Mouse (Mus musculus) megakaryocyte, adult 5-6 weeks (primary cell): ENCODE results near the gene Snx12. TPM values are rescaled to one million over a fixed set of nuclear protein-coding genes. Genes with fewer than 3 reads are reported as not detected.

ENCODE experiments used
- ATAC-seq: 2 replicates; pipeline ENCODE4 v1.8.0; 2016; ENCODE audit warnings: mild to moderate bottlenecking, inconsistent platforms; ENCODE audit not compliant: poor library complexity, severe bottlenecking
- total RNA-seq, 2 experiments: library from RNA; stranded (forward) in 1 of 2; stranded (reverse) in 1 of 2; fragments of 153-499, 151-499 nt in 1 of 2; fragments of 221-1000, 200-1000 nt in 1 of 2; gene quantifications; 2 replicates each; pipeline versions ENCODE4 v1.2.3 to v1.2.4; 2015 to 2017

The Snx12 gene
- total RNA-seq (2015) (32.4 and 36.3 TPM in 2 replicates), total RNA-seq (2017) (56.2 and 57.1 TPM in 2 replicates)

GRCm38 (mm10) chrX:101221834-101222795, at the start of gene Snx12:
Snx12 (minus strand) TSS chrX:101222563.
- ATAC-seq: peak; percentile 95

DNA sequence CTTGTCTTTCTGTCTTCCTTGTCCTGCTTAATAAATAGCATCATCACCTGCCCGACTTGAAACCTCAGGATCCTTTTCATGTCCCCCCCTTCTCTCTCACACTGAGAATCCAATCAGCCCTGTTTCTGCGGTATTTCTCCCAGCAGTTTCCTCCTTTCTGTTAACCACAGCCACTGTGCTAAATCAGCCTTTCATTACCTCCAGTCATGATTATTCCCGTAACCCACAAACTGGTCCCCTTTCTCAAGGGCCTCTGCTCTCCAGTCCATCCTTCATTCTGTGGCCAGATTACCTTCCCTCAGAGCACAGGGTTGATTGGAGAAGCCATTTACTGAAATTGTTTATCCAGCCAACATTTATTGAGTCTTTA, 46.4 kb upstream of the Snx12 start, which contains the start of gene Gm20489:
Gene Gm20489 (minus strand): TSS at position 269 of the 370 bp plus-strand sequence.
- ATAC-seq: peak; percentile 39

DNA sequence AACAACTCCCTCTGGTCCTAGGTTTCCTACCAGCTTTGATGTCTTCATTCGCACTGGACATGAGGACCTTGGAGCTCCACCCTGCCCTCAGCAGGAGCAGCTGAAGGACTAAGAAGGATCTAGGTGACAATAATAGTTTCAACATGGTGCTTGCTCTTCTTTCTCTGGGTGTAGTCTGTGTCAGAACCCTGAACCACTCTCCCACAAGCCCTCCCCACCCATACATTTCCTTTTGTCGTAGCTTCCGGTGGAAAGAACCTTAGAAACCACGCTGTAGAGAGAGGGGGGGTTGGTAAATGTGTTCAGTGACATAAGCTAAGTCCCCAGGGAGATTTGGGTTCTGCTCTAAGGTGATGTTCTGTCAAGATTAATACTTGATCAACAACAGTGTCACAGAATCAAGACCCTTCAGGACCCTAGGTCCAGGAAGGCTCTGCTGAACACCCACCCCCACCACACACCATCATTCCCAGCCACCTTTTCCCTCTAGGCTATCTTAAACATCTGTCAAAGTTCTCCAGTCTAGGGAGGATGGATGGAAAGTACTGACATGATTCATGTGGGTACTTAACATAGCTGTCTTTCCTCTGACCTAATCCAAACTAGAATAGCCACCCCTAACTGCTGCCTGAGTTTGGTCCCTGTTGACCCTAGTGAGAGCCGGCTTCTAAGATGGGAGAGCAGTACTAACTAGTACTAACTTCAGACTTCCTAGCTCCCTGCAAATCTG, 45.8 kb upstream of the Snx12 start, which contains the start of gene Il2rg:
Gene Il2rg (minus strand): TSS at position 231 of the 730 bp plus-strand sequence.
- peak; percentile 89 for ATAC-seq

DNA sequence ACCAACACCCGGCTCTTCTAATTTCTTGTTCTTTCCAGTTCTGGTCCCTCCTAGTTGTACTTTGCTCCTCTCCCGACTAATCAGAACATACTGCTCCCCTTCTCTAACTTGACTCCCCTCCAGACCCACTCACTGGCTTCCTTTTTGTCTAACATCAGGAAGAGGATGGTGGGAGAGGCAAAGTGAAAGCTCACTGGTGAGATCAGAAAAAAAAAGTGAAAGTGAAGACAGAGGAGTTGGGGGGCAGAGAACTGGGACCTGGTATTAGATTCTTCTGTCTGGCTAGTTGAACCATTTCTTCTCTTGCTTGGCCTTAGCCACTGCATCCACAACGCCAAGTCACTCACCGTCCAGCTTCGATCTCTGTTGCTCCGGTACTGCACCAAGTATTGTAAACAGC, 44.3 kb upstream of the Snx12 start:
- no peak for ATAC-seq

DNA sequence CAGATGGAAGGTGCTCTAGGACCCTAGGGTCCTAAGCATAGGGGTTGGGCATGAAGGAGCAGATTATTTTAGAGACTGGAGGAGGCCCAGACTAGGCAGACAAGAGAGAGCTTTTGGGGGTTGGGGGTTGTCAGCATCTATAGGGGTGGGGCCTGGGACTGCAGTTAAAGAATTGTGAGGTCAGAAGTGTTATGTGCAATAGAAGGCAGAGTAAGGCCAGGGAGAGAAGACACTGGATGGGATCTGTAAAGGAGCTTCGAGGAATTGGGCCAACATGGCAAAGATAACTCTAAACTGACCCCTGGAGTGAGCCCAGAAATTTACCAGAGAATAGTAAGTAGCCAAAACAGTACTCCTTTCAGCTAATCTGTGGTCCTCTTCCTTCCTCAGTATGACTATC, 41.5 kb upstream of the Snx12 start, which contains the start of gene Gm614:
Gene Gm614 (minus strand): TSS at position 101 of the 400 bp plus-strand sequence.
- ATAC-seq: no peak

DNA sequence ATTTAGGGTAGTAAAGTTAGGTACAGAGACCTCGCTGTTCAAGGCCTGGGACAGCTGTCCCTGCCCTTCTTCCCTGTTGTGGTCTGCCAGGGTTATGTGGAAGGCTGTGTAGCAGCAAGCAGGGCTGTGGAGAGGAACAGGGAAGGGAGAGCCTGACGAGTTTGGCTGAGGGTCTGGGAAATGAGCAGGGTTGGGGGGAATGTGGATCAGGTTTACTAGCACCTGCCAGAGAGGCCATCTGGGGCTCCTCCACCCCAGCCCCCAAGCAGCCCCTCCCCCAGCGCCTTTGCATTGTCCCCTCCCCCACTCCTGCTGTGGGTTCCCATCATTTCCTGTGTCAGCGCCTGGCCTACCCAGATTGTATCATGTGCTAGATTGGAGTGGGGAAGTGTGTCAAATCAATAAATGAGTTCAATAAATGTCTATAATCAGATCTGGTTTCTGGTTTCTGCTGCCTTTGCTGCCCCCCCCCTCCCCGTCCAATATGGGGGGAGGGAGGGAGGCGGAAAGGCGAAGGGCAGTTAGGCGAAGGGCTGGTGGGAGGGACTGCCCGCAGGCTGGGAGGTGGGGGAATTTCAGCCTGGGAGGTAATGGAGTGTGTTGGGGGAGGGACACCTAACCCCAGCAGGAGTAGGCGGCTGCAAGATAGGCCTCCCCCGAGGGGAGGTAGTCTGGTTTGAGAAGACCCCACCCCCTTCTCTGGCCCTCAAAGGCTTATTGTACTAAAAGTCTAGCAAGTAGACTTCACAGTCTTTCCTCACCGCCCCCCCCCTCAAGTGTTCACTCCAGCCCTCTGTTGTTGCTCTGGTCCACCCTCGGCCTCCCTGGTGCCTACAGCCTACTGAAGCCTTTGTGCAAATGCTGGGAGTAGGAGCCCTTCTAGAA, 38.3 kb upstream of the Snx12 start:
- ATAC-seq: no peak

GRCm38 (mm10) chrX:101256603-101257002, 34.2 kb upstream of the Snx12 start:
- no peak for ATAC-seq

DNA sequence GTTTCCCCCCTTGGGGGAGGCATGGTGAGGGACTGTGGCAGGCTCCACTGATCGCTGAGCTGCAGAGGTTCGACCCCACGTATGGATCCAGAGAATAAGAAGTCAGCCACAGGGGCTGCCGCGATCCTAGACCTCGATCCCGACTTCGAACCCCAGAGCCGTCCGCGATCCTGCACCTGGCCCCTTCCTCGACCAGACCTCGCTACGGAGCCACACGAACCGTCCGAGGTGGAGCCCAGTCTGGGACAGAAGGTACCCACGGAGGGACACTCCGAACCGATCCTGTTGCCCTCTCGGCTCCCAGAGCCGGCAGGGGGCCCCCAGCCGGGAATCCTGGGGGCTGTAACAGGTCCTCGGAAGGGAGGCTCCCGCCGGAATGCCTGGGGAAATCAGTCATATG, 32.4 kb upstream of the Snx12 start:
- ATAC-seq: peak; percentile 27

DNA sequence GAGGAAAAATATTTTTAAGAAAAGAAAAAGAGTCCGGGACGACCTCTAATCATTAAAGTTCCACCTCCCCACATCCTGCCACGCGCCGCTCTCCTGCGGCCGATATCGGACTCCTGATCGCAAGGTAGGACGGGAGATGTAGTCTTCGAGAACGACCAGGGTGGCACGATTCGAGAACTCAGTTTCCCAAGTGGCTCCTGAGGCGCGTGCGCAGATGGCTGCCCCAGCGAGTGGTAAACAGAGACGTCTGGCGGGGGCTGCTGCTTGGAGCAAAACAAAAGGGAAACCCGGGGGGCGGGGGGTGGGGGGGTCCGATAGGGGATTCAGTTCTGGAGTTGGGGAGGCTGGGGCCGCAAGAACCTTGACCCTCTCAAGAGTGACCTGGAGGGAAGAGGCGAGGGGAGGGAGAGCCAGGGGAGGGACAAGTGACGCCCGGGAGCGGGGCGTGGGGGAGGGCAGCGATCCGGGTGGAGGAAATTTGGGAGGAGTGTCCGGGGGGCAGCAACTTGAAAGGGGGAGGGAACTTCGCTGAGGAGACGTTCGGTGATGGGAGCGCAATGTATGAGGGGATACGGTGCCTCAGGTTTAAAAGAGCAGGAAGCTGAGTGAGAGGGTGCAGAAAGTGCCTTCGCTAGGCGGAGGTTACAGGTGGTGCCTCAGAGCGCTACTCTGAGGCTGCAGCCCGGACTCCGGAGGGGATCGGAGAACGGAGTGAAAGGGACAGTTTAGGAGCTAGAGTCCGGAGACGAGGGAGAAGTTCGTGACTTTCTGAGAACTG, 31.8 kb upstream of the Snx12 start, which contains the start of gene Foxo4:
Gene Foxo4 (plus strand): TSS at position 577 of the 778 bp plus-strand sequence.
- peak; percentile 96 for ATAC-seq

GRCm38 (mm10) chrX:101245011-101245410, 22.6 kb upstream of the Snx12 start:
- ATAC-seq: no peak

DNA sequence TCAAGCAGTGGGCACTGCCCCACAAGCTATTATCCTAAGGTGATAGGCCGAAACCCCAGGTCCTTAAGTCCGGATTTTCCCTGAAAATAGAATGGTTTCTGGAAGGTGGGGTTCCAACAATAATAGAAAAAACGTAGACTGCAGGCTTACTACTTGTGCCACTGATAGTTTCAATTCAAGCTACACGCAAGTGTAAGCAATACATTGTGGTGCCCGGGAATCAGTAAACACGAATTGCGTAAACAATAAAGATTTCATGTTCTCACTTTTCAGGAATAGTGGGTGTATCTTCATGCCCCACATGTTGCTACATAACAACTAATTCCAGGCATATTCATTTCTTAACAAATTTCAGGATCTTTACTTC, 416 bp upstream of the Snx12 start:
- ATAC-seq: no peak

DNA sequence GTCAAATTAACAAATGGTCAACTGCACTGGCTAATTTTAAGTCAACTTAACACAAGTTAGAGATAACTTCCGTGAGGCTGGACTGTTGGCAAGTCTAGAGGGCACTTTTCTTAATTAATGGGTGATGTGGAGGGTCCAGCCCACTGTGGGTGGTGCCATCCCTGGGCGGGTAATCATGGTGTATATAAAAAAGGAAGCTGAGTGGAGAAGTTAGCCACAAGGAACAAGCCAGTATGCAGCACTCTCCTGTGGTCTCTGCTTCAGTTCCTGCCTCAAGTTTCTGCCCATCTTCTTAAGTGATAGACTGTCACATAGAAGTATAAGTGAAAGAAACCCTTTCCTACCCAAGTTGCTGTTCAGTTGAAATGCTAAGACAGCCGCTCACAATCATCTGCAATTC, 33.1 kb downstream of the Snx12 start:
- ATAC-seq: peak; percentile 75

DNA sequence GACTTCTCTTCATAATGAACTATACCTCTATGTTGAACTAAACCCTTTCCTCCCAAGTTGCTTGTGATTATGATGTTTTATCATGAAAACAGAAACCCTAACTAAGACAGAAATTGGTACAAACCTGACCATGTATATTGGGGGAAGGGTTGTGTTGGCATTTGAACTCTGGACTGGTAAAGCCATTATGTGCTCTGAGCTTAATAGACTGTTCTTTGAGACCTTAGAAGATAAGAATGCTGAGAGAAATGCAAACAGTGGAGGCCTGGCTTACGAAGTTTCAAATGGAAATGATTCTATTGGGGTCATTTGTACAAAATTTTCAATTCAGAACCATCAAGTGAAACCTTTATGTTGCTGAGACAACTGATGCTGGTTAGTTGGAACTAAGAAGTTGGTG, 34.7 kb downstream of the Snx12 start:
- no peak for ATAC-seq

DNA sequence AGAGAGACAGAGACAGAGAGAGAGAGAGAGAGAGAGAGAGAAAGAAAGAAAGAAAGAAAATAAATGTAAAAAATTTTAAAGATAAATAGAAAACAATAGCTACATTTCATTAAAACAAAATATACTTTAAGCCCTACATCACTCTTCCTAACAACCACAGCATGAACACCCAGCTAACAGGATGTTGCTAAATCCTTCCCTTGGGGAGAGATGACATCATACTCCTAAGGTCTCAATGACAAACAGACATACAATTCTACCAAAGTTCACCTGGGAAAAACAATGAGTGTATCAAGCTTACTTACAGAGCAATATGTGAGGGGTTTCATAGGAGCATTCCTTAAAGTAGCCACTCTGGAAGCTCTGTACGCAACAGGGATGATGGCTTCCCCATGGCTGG, 49.0 kb downstream of the Snx12 start:
- ATAC-seq: no peak

DNA sequence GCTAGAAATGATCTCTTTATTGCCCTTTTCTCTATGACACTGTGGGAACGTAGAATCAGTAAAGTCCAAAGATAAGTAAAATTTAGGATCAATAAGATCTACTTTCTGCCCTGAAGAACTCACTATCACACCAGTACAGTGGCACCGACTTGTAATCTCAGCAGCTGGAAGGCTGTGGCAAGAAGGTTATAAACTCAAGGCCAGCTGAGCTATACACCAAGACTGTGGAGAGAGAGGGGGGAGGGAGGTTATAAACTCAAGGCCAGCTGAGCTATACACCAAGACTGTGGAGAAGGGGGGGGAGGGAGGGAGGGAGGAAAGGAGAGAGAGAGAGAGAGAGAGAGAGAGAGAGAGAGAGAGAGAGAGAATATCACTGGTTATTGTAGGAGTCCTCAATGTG, 53.9 kb downstream of the Snx12 start:
- ATAC-seq: no peak

- no peak for ATAC-seq
Measured at GRCm38 (mm10) chrX:101163739-101164138, 58.6 kb downstream of the Snx12 start.

GRCm38 (mm10) chrX:101163278-101163677, 59.1 kb downstream of the Snx12 start:
- ATAC-seq: no peak

DNA sequence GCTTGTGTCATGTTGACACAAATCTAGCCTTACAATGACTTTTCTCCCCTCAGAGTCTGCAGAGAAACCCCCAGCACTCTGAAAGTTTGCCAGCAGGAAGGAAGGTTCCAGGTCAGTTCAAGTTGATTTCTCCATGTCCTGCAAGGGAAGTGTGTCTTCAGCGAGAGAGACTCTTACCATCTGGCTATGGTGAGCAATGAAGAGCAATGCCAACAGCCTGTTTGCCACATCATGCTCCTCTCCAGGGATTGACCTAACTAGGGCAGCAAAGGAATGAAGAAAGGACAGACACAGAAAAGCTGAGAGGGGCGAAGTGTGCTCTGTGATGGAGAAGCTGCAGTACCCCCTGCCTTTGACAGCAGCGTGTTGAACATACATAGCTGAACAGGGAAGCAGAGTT, 59.8 kb downstream of the Snx12 start:
- ATAC-seq: peak; percentile 51

DNA sequence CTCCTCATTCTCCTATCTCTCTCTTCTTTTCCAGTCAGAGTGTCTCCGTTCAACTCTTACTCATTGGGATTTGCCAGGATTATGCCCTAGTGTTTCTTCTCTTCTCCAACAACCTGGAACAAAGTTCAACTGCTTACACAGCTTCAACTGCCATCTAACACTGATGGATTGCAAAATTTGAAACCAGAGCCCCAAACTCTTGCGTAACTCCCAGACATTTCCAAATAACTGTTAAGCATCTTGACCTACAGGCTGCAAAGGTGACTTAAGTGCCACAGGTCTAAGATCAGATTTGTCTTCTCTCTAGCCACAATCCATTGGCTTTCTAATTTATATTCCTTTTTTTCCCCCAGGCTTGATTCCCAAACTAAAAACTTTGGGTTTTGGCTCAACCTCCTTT, 64.9 kb downstream of the Snx12 start:
- ATAC-seq: 0 out of 2 replicates have a peak, but pooled peaks have one; percentile 38

DNA sequence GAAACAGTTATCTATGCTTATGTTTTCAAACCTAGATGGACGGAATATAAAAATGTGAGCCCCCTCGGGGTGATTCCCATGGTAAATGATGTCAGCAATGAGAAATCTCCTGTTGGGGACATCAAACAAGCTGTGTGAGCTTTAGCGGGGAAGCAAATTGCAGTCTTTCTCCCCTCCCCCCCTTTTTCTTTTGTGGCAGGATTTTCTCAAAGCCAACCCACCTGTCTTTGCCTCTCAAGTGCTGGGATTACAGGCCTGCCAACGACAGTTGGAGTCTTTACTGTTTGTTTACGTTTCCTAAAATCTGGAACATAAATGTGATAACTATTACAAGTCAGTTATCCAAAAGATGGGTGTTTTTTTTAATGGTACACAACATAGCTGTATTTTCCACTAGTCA, 66.0 kb downstream of the Snx12 start:
- ATAC-seq: no peak
